Mouse (Mus musculus): ENCODE results near the gene Zfp326.

- TF ChIP-seq CTCF (IDR thresholded peaks at IDR 0.05; ENCODE audit: low read depth, low read length) (no peak), POLR2A (IDR thresholded peaks at IDR 0.05; ENCODE audit: insufficient read depth, low read length) (no peak)
These were observed 48.0 kb downstream of the Zfp326 start for GRCm38 (mm10) chr5:105924347-105924746.
